Mouse (Mus musculus) myocyte (in vitro differentiated cells): ENCODE results near the gene Prpf4b.
"Not testable (repeated sequence)": the region's sequence is repeated elsewhere in the genome, so short reads cannot be mapped to it uniquely, and the experiment has no call there.

ENCODE experiments used
- E2F4 ChIP-seq: IDR thresholded peaks from one replicate; pipeline ENCODE4 v1.6.1; 2011; ENCODE audit warnings: mild to moderate bottlenecking, control low read depth, moderate library complexity; ENCODE audit not compliant: insufficient read depth
- MAX ChIP-seq: IDR thresholded peaks from one replicate; pipeline ENCODE4 v1.6.1; 2011; ENCODE audit warnings: low read depth, mild to moderate bottlenecking, control low read depth
- MYOG ChIP-seq, 3 experiments: IDR thresholded peaks; one replicate each; pipeline ENCODE4 v1.6.1; 2011; ENCODE audit warnings: control low read depth in 2 of 3, low read depth in 2 of 3, mild to moderate bottlenecking in 2 of 3; ENCODE audit not compliant: insufficient read length in 2 of 3, control insufficient read depth in 1 of 3, insufficient read depth in 1 of 3
- POLR2A ChIP-seq: IDR thresholded peaks from one replicate; pipeline ENCODE4 v1.6.1; 2011; ENCODE audit warnings: low read depth, mild to moderate bottlenecking, control low read depth, moderate library complexity; ENCODE audit not compliant: insufficient read length
- POLR2AphosphoS2 ChIP-seq: IDR thresholded peaks from one replicate; pipeline ENCODE4 v1.6.1; 2011; ENCODE audit warnings: low read depth, control low read depth; ENCODE audit not compliant: insufficient read length
- REST ChIP-seq: IDR thresholded peaks from one replicate; pipeline ENCODE4 v1.6.1; 2011; ENCODE audit warnings: mild to moderate bottlenecking, control low read depth, moderate library complexity; ENCODE audit not compliant: insufficient read depth, insufficient read length
- TCF12 ChIP-seq: IDR thresholded peaks from one replicate; pipeline ENCODE4 v1.6.1; 2011; ENCODE audit warnings: mild to moderate bottlenecking, control low read depth; ENCODE audit not compliant: poor library complexity, insufficient read depth, severe bottlenecking
- USF1 ChIP-seq: IDR thresholded peaks from one replicate; pipeline ENCODE4 v1.6.1; 2011; ENCODE audit warnings: low read depth, mild to moderate bottlenecking, control low read depth, moderate library complexity

DNA sequence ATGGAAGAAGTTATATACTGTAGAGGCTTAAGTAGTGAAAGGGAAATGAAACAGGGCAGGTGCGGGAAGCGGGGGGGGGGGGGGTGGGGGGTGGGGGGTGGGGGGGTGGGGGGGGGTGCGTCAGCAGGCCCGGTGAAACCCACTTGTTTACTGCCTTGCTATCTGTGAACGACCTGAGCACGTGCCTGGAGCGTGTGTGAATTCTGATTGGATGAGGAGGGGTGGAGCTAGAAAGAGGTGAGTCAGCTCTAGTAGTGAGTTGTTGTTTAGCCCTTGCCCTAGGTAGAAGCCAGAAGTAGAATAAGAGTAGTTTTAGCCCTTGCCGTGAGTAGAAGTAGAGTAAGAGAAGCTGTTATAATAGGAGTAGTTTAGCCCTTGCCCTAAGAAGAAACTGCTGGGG lies 13.9 kb upstream of the Prpf4b start:
- not testable (repeated sequence) for TF ChIP-seq POLR2A; USF1; MAX; E2F4; MYOG (IDR thresholded peaks at IDR 0.05; ENCODE audit: control insufficient read depth in 1 of 3, insufficient read depth in 1 of 3, insufficient read length in 2 of 3, low read depth in 2 of 3); TCF12; POLR2AphosphoS2; REST
